Mouse (Mus musculus) intestine, embryonic 14.5 days (tissue): ENCODE measurements at regions not wholly inside any gene's neighbourhood (a gene's known extent, or its start where the extent isn't known, plus 50 kb on each side); places are given as distances from the start of the nearest gene placed in this dataset.

Experiments used
- ATAC-seq: fragments of 200-750 bp; cut with Nextera tagmentation; replicated peaks from 2 replicates; pipeline ENCODE4 v1.8.0; 2017; ENCODE audit warnings: low read depth, moderate number of reproducible peaks, moderate TSS enrichment, moderate library complexity; ENCODE audit not compliant: low FRiP score, low TSS enrichment
- DNase-seq: peaks from one replicate; pipeline ENCODE4 v3.0.0-alpha.2; 2018; ENCODE audit warnings: low spot score
- H3K27ac ChIP-seq: fragments of 300-500 bp; sonication (generic); 2 replicates; pipeline ENCODE4 v1.5.1; 2014; ENCODE audit warnings: low read depth, mild to moderate bottlenecking, control low read depth
- H3K27me3 ChIP-seq: fragments of 300-500 bp; sonication (generic); replicated peaks from 2 replicates; pipeline ENCODE4 v1.6.1; 2014; ENCODE audit warnings: low read length, control low read depth; ENCODE audit not compliant: control insufficient read depth, insufficient read depth
- H3K36me3 ChIP-seq: fragments of 300-500 bp; sonication (generic); 2 replicates; pipeline ENCODE4 v1.6.1; 2014; ENCODE audit warnings: low read length, control low read depth; ENCODE audit not compliant: control insufficient read depth, insufficient read depth
- H3K4me1 ChIP-seq: fragments of 300-500 bp; sonication (generic); replicated peaks from 2 replicates; pipeline ENCODE4 v1.6.1; 2014; ENCODE audit warnings: low read length, control low read depth, mixed read lengths; ENCODE audit not compliant: control insufficient read depth, insufficient read depth
- H3K4me2 ChIP-seq: fragments of 300-500 bp; sonication (generic); 2 replicates; pipeline ENCODE4 v1.6.1; 2014; ENCODE audit warnings: low read length
- H3K4me3 ChIP-seq: fragments of 300-500 bp; sonication (generic); 2 replicates; pipeline ENCODE4 v1.5.1; 2014; ENCODE audit warnings: low read depth, low read length, control low read depth, mixed read lengths
- H3K9ac ChIP-seq: fragments of 300-500 bp; sonication (generic); 2 replicates; pipeline ENCODE4 v1.6.1; 2014; ENCODE audit warnings: mild to moderate bottlenecking, low read length
- H3K9me3 ChIP-seq: fragments of 300-500 bp; sonication (generic); 2 replicates; pipeline ENCODE4 v1.6.1; 2016; ENCODE audit warnings: low read length, control low read depth; ENCODE audit not compliant: control insufficient read depth
- WGBS: fragments of 180-500 bp; shearing (Covaris S2); extraction: QIAGEN DNeasy Blood & Tissue Kit; methylation state at CpG from one replicate; pipeline ENCODE4 v1.1.7; 2014; 5-methylcytosine and 5-hydroxymethylcytosine counted together

GRCm38 (mm10) chr16:21327969-21328368 lies 94.9 kb upstream of the Vps8 start:
- no peak overlapping the region for H3K4me3 ChIP-seq
- ATAC-seq, result no peak
- 90% methylated on average over 4 of the region's 4 CpGs for WGBS
- H3K36me3 ChIP-seq, result peaks cover 3% of the 10 kb centered on the region; the same call in 1 of the 2 replicates
- H3K9ac ChIP-seq, result no peak overlapping the region
- no peak overlapping the region for H3K27ac ChIP-seq
- DNase-seq, result no peak
- H3K27me3 ChIP-seq, result no peaks in the 10 kb centered on the region
- H3K9me3 ChIP-seq, result no peaks in the 10 kb centered on the region
- H3K4me1 ChIP-seq, result peaks cover 15% of the 10 kb centered on the region
- H3K4me2 ChIP-seq, result no peak overlapping the region

GRCm38 (mm10) chr16:21329199-21329598 lies 93.7 kb upstream of the Vps8 start:
- Histone ChIP-seq H3K4me1 (peaks cover 22% of the 10 kb centered on the region), H3K9ac (no peak overlapping the region), H3K9me3 (no peaks in the 10 kb centered on the region), H3K27ac (no peak overlapping the region), H3K27me3 (no peaks in the 10 kb centered on the region), H3K36me3 (peaks cover 3% of the 10 kb centered on the region; the same call in 1 of the 2 replicates), H3K4me3 (no peak overlapping the region), H3K4me2 (no peak overlapping the region)
- no peak for ATAC-seq
- no peak for DNase-seq
- 92% methylated on average over 6 of the region's 6 CpGs for WGBS

GRCm38 (mm10) chr16:21331229-21331628 lies 91.7 kb upstream of the Vps8 start:
- no peaks in the 10 kb centered on the region for H3K27me3 ChIP-seq
- no peak for DNase-seq
- H3K4me3 ChIP-seq, result no peak overlapping the region
- H3K36me3 ChIP-seq, result peaks cover 3% of the 10 kb centered on the region; the same call in 1 of the 2 replicates
- H3K27ac ChIP-seq, result no peak overlapping the region
- no peak for ATAC-seq
- 67% methylated on average over 5 of the region's 5 CpGs for WGBS
- no peaks in the 10 kb centered on the region for H3K9me3 ChIP-seq
- peaks cover 22% of the 10 kb centered on the region for H3K4me1 ChIP-seq
- no peak overlapping the region for H3K9ac ChIP-seq
- H3K4me2 ChIP-seq, result peak overlapping the region; percentile 92; the same call in 1 of the 2 replicates

GRCm38 (mm10) chr16:21332411-21332810 lies 90.5 kb upstream of the Vps8 start:
- H3K36me3 ChIP-seq, result peaks cover 3% of the 10 kb centered on the region; the same call in 1 of the 2 replicates
- ATAC-seq, result no peak
- 62% methylated on average over 7 of the region's 7 CpGs for WGBS

GRCm38 (mm10) chr16:21332862-21333222 lies 90.1 kb upstream of the Vps8 start:
- under 1% methylated on average over 14 of the region's 14 CpGs for WGBS
- Histone ChIP-seq H3K4me3 (peak overlapping the region; percentile 62), H3K9ac (peak overlapping the region; percentile 64), H3K9me3 (no peaks in the 10 kb centered on the region), H3K4me1 (peaks cover 22% of the 10 kb centered on the region), H3K4me2 (peak overlapping the region; percentile 92), H3K36me3 (peaks cover 3% of the 10 kb centered on the region; the same call in 1 of the 2 replicates), H3K27ac (peak overlapping the region; percentile 89), H3K27me3 (no peaks in the 10 kb centered on the region)
- DNase-seq (no peak), ATAC-seq (no peak; the same call in none of the 2 replicates)

More at GRCm38 (mm10) chr16:21332411-21332810, 90.5 kb upstream of the Vps8 start:
- no peaks in the 10 kb centered on the region for H3K27me3 ChIP-seq
- H3K4me3 ChIP-seq, result peak overlapping the region; percentile 62
- no peaks in the 10 kb centered on the region for H3K9me3 ChIP-seq
- H3K9ac ChIP-seq, result peak overlapping the region; percentile 64
- H3K4me2 ChIP-seq, result peak overlapping the region; percentile 92
- no peak for DNase-seq
- peak overlapping the region; percentile 89; the same call in 1 of the 2 replicates for H3K27ac ChIP-seq
- H3K4me1 ChIP-seq, result peaks cover 22% of the 10 kb centered on the region

- no peaks in the 10 kb centered on the region for H3K27me3 ChIP-seq
- DNase-seq, result peak; percentile 94
- H3K9ac ChIP-seq, result peak overlapping the region; percentile 64
- 1% methylated on average over 44 of the region's 44 CpGs for WGBS
- H3K9me3 ChIP-seq, result no peaks in the 10 kb centered on the region
- H3K4me1 ChIP-seq, result peaks cover 24% of the 10 kb centered on the region
- H3K36me3 ChIP-seq, result peaks cover 3% of the 10 kb centered on the region; the same call in 1 of the 2 replicates
- H3K4me3 ChIP-seq, result peak overlapping the region; percentile 62
- ATAC-seq, result peak; percentile 92
- peak overlapping the region; percentile 92 for H3K4me2 ChIP-seq
- peak overlapping the region; percentile 89 for H3K27ac ChIP-seq
Observed at GRCm38 (mm10) chr16:21333223-21333951, 89.5 kb upstream of the Vps8 start.

- WGBS, result 40% methylated on average over 6 of the region's 6 CpGs
- H3K36me3 ChIP-seq, result no peaks in the 10 kb centered on the region
- peak overlapping the region; percentile 86 for H3K27ac ChIP-seq
- H3K4me1 ChIP-seq, result peaks cover 21% of the 10 kb centered on the region
- ATAC-seq (peak; percentile 51), DNase-seq (no peak)
- H3K4me3 ChIP-seq, result no peak overlapping the region
- peak overlapping the region; percentile 20; the same call in 1 of the 2 replicates for H3K9ac ChIP-seq
- no peak overlapping the region for H3K4me2 ChIP-seq
- no peaks in the 10 kb centered on the region for H3K27me3 ChIP-seq
- H3K9me3 ChIP-seq, result no peaks in the 10 kb centered on the region
Observed at GRCm38 (mm10) chr16:21339061-21339459, 83.9 kb upstream of the Vps8 start.

- H3K4me1 ChIP-seq, result peaks cover 20% of the 10 kb centered on the region
- H3K27me3 ChIP-seq, result no peaks in the 10 kb centered on the region
- H3K4me3 ChIP-seq, result no peak overlapping the region
- H3K36me3 ChIP-seq, result no peaks in the 10 kb centered on the region
- peak; percentile 73 for DNase-seq
- peak overlapping the region; percentile 3; the same call in 1 of the 2 replicates for H3K4me2 ChIP-seq
- 24% methylated on average over 11 of the region's 11 CpGs for WGBS
- no peaks in the 10 kb centered on the region for H3K9me3 ChIP-seq
- H3K27ac ChIP-seq, result peak overlapping the region; percentile 86
- ATAC-seq, result peak; percentile 80
- peak overlapping the region; percentile 20; the same call in 1 of the 2 replicates for H3K9ac ChIP-seq
Observed at GRCm38 (mm10) chr16:21339460-21340081, 83.3 kb upstream of the Vps8 start.
